Mouse (Mus musculus) Patski (cell line): ENCODE measurements around the gene Unc5c. TPM values are rescaled to one million over a fixed set of nuclear protein-coding genes. Genes with fewer than 3 reads are reported as not detected.

ENCODE experiments used
- ATAC-seq: fragments of 100-300 bp; one replicate; pipeline ENCODE4 v1.8.0; 2021
- CTCF ChIA-PET: fragments of 350-600 bp; sonication (Branson Sonifier 250); formaldehyde crosslinking; loops from one replicate; lab custom pipeline; 2022; ENCODE audit warnings: inconsistent platforms; lab: Charles Lee
- POLR2A ChIA-PET: fragments of 350-600 bp; sonication (Branson Sonifier 250); formaldehyde crosslinking; loops from one replicate; lab custom pipeline; 2022; ENCODE audit warnings: antibody characterized with exemption, inconsistent platforms; lab: Charles Lee
- DNase-seq: peaks from one replicate; pipeline ENCODE4 v3.0.0-alpha.2; 2011; ENCODE audit warnings: low read depth, low spot score
- H3K27me3 ChIP-seq: fragments of 371-371 bp; one replicate; pipeline ENCODE4 v1.5.1; 2021
- CTCF ChIP-seq: fragments of 100-300 bp; IDR thresholded peaks from one replicate; pipeline ENCODE4 v1.5.1; 2021
- in situ Hi-C: fragments of 300-500 bp; cut with MboI; formaldehyde crosslinking; loops from 3 replicates; pipeline ENCODE4 v1.11.1; 2018; ENCODE audit warnings: low pct_unique_long_range_greater_than_20kb, mixed read lengths
- polyA plus RNA-seq: library from polyadenylated mRNA; unstranded; gene quantifications from one replicate; pipeline ENCODE4 v1.2.3, GENCODE M21; 2021

The Unc5c gene
- polyA plus RNA-seq, 1 experiment from 2014 or later: under 0.01 TPM

- no peak for ATAC-seq
- ChIA-PET CTCF (interaction anchor here (1.4 kb wide), 1 partner anchor 19 kb away, joined by 3 read pairs; no protein-coding TSS in a partner anchor), POLR2A (interaction anchor here (0.9 kb wide), 1 partner anchor 1921 kb away, joined by 3 read pairs; no protein-coding TSS in a partner anchor)
- in situ Hi-C loops: no loop called here
- no peaks in the 10 kb centered on the region for H3K27me3 ChIP-seq
- TF ChIP-seq CTCF: no peak
- no peak for DNase-seq
Measured at GRCm38 (mm10) chr3:141596461-141596860, 131.4 kb downstream of the Unc5c start.

- in situ Hi-C loops: no loop called here
- DNase-seq: no peak
- H3K27me3 ChIP-seq: no peaks in the 10 kb centered on the region
- CTCF ChIA-PET: no interaction called here
- no peak for TF ChIP-seq CTCF
- POLR2A ChIA-PET: interaction anchor here (0.9 kb wide), 1 partner anchor 1922 kb away, joined by 3 read pairs; no protein-coding TSS in a partner anchor
- ATAC-seq: no peak
Measured at GRCm38 (mm10) chr3:141596881-141597280, 131.9 kb downstream of the Unc5c start.

- in situ Hi-C loops: no loop called here
- ChIA-PET POLR2A (no interaction called here), CTCF (no interaction called here)
- ATAC-seq (no peak), DNase-seq (no peak)
- no peaks in the 10 kb centered on the region for H3K27me3 ChIP-seq
- TF ChIP-seq CTCF: no peak
Measured at GRCm38 (mm10) chr3:141597974-141598373, 133.0 kb downstream of the Unc5c start.

GRCm38 (mm10) chr3:141598936-141599335, 133.9 kb downstream of the Unc5c start:
- CTCF ChIA-PET: no interaction called here
- in situ Hi-C loops: no loop called here
- H3K27me3 ChIP-seq: no peaks in the 10 kb centered on the region
- POLR2A ChIA-PET: no interaction called here
- no peak for TF ChIP-seq CTCF
- ATAC-seq (no peak), DNase-seq (no peak)

- ChIA-PET CTCF (interaction anchor here (1.3 kb wide), 1 partner anchor 8 kb away, joined by 3 read pairs; no protein-coding TSS in a partner anchor), POLR2A (no interaction called here)
- DNase-seq: no peak
- no peaks in the 10 kb centered on the region for H3K27me3 ChIP-seq
- in situ Hi-C loops: no loop called here
- TF ChIP-seq CTCF: no peak
- no peak for ATAC-seq
Measured at GRCm38 (mm10) chr3:141601072-141601549, 136.1 kb downstream of the Unc5c start.

- H3K27me3 ChIP-seq: no peaks in the 10 kb centered on the region
- ATAC-seq (no peak), DNase-seq (no peak)
- in situ Hi-C loops: no loop called here
- ChIA-PET POLR2A (no interaction called here), CTCF (no interaction called here)
- TF ChIP-seq CTCF: no peak
Measured at GRCm38 (mm10) chr3:141616718-141617117, 151.7 kb downstream of the Unc5c start.

GRCm38 (mm10) chr3:141618675-141619074, 153.7 kb downstream of the Unc5c start:
- CTCF ChIA-PET: interaction anchor here (1.6 kb wide), 1 partner anchor 16 kb away, joined by 4 read pairs; no protein-coding TSS in a partner anchor
- TF ChIP-seq CTCF: no peak
- no peaks in the 10 kb centered on the region for H3K27me3 ChIP-seq
- DNase-seq (no peak), ATAC-seq (no peak)
- in situ Hi-C loops: no loop called here
- POLR2A ChIA-PET: no interaction called here

- DNase-seq (no peak), ATAC-seq (no peak)
- POLR2A ChIA-PET: no interaction called here
- no peak for TF ChIP-seq CTCF
- in situ Hi-C loops: no loop called here
- CTCF ChIA-PET: no interaction called here
- H3K27me3 ChIP-seq: no peaks in the 10 kb centered on the region
Measured at GRCm38 (mm10) chr3:141621496-141621895, 156.5 kb downstream of the Unc5c start.

- ATAC-seq (no peak), DNase-seq (no peak)
- no peak for TF ChIP-seq CTCF
- in situ Hi-C loops: no loop called here
- no peaks in the 10 kb centered on the region for H3K27me3 ChIP-seq
- CTCF ChIA-PET: no interaction called here
- POLR2A ChIA-PET: no interaction called here
Measured at GRCm38 (mm10) chr3:141626935-141627638, 162.1 kb downstream of the Unc5c start.

GRCm38 (mm10) chr3:141627639-141627977, 162.6 kb downstream of the Unc5c start:
- in situ Hi-C loops: no loop called here
- ATAC-seq (no peak), DNase-seq (no peak)
- H3K27me3 ChIP-seq: no peaks in the 10 kb centered on the region
- TF ChIP-seq CTCF: no peak
- ChIA-PET CTCF (no interaction called here), POLR2A (no interaction called here)

GRCm38 (mm10) chr3:141629431-141629830, 164.4 kb downstream of the Unc5c start:
- CTCF ChIA-PET: interaction anchor here (1.1 kb wide), 1 partner anchor 27 kb away, joined by 3 read pairs; no protein-coding TSS in a partner anchor
- TF ChIP-seq CTCF: no peak
- no peak for DNase-seq
- in situ Hi-C loops: no loop called here
- POLR2A ChIA-PET: no interaction called here
- ATAC-seq: no peak
- no peaks in the 10 kb centered on the region for H3K27me3 ChIP-seq
